Mouse (Mus musculus) stomach, embryonic 16.5 days (tissue): Measurements from ENCODE around the gene T. TPM values are rescaled to one million over a fixed set of nuclear protein-coding genes. Genes with fewer than 3 reads are reported as not detected.
"Not testable (repeated sequence)": the region's sequence is repeated elsewhere in the genome, so short reads cannot be mapped to it uniquely, and the experiment has no call there.

Experiments
- ATAC-seq: fragments of 200-750 bp; cut with Nextera tagmentation; 2 replicates; pipeline ENCODE4 v1.8.0; 2017; ENCODE audit warnings: moderate number of reproducible peaks, moderate TSS enrichment; ENCODE audit not compliant: insufficient read depth, low FRiP score
- H3K27ac ChIP-seq: fragments of 300-500 bp; sonication (generic); 2 replicates; pipeline ENCODE4 v1.5.1; 2014; ENCODE audit warnings: low read length
- H3K27me3 ChIP-seq: fragments of 300-500 bp; sonication (generic); 2 replicates; pipeline ENCODE4 v1.6.1; 2014; ENCODE audit warnings: low read length, control low read depth, mixed read lengths; ENCODE audit not compliant: control insufficient read depth, insufficient read depth
- H3K36me3 ChIP-seq: fragments of 300-500 bp; sonication (generic); 2 replicates; pipeline ENCODE4 v1.6.1; 2014; ENCODE audit warnings: low read length; ENCODE audit not compliant: control insufficient read depth, insufficient read depth
- H3K4me1 ChIP-seq: fragments of 300-500 bp; sonication (generic); 2 replicates; pipeline ENCODE4 v1.6.1; 2014; ENCODE audit warnings: low read length, control low read depth, mixed read lengths; ENCODE audit not compliant: control insufficient read depth, insufficient read depth
- H3K4me2 ChIP-seq: fragments of 300-500 bp; sonication (generic); 2 replicates; pipeline ENCODE4 v1.6.1; 2014; ENCODE audit warnings: low read depth, low read length, mixed read lengths
- H3K4me3 ChIP-seq: fragments of 300-500 bp; sonication (generic); replicated peaks from 2 replicates; pipeline ENCODE4 v1.5.1; 2014; ENCODE audit warnings: mild to moderate bottlenecking, low read length
- H3K9ac ChIP-seq: fragments of 300-500 bp; sonication (generic); 2 replicates; pipeline ENCODE4 v1.6.1; 2014; ENCODE audit warnings: low read length
- H3K9me3 ChIP-seq: fragments of 300-500 bp; sonication (generic); replicated peaks from 2 replicates; pipeline ENCODE4 v1.6.1; 2016; ENCODE audit warnings: low read length, control low read depth; ENCODE audit not compliant: control insufficient read depth
- WGBS: fragments of 180-500 bp; shearing (Covaris S2); extraction: QIAGEN DNeasy Blood & Tissue Kit; methylation state at CpG from one replicate; pipeline ENCODE4 v1.1.7; 2014; 5-methylcytosine and 5-hydroxymethylcytosine counted together
- polyA plus RNA-seq: library from polyadenylated mRNA; unstranded; fragments of >200 nt; fragmentation: Nextera tagmentation; extraction: Ambion mirVana; gene quantifications from 2 replicates; pipeline ENCODE4 v1.2.1, GENCODE M21; 2015

The T gene
- polyA plus RNA-seq, result 0.22 and 1.1 TPM in 2 replicates

DNA sequence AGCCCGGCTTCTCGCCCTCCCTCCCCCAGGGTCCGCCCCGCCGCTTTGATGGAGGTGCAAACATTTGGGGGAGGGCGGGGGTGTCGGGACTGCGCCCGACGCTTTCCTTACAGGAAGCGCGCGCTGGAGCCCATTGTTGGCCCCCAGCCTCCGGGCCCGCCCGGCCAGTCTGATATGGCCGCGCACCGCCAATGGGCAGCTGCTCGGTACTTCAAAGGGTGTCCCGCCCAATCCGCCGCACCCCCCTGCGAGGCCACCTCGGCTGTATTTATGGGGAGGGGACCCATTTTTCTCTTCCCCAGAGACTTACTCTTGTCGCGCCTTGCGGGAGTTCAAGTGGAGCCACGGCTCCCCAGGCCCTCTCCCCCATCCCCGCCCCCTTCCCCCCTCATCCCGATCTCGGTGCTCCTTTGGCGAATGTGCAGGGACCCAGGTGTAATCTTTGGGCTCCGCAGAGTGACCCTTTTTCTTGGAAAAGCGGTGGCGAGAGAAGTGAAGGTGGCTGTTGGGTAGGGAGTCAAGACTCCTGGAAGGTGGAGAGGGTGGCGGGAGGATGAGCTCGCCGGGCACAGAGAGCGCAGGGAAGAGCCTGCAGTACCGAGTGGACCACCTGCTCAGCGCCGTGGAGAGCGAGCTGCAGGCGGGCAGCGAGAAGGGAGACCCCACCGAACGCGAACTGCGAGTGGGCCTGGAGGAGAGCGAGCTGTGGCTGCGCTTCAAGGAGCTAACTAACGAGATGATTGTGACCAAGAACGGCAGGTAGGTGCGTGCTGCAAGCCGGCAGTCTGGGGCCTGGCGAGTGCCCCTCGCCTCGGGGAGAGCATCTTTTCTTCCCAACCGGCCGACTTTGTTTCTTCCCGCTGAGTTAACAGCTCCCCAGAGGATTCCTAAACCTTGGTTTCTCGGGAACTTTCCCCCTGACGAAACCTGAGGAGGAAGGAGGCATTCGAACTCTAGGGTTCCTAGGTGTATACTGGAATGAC lies at the start of gene T:
Gene T (plus strand): TSS at position 446 of the 983 bp plus-strand sequence.
- Histone ChIP-seq H3K4me2 (peak within 1 kb of the TSS; percentile 43), H3K9me3 (no peaks in the 10 kb centered on the region), H3K4me1 (no peaks in the 10 kb centered on the region; the same call in 1 of the 2 replicates), H3K27ac (no peak within 1 kb of the TSS), H3K4me3 (peak within 1 kb of the TSS; percentile 27), H3K9ac (no peak within 1 kb of the TSS), H3K36me3 (no peaks in the 10 kb centered on the region), H3K27me3 (peaks cover 82% of the 10 kb centered on the region)
- WGBS, result under 1% methylated on average over 65 of the region's 65 CpGs
- no peak for ATAC-seq

DNA sequence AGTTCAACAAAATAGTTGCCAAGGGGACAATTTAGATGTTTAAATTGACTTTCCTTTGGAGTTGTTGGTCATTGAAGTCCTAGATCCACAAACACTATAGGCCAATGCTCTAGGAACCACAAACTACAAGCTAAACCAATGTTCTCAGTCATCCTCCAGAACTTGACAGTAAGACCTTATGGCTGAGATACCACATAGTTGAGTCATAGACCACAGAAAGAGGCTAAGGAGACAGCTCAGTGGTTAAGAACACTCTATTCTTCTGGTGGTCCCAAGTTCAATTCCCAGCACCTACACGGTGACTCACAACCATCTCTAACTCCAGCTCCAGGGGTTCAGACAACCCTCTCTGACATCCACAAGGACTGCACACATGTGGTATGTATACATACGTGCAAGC lies 48.8 kb upstream of the T start:
- Histone ChIP-seq H3K4me3 (no peak overlapping the region), H3K36me3 (no peaks in the 10 kb centered on the region), H3K27ac (no peak overlapping the region), H3K9me3 (no peaks in the 10 kb centered on the region), H3K9ac (no peak overlapping the region), H3K27me3 (peaks cover 24% of the 10 kb centered on the region), H3K4me1 (no peaks in the 10 kb centered on the region), H3K4me2 (no peak overlapping the region)
- WGBS, result 95% methylated on average over 2 of the region's 2 CpGs
- ATAC-seq, result no peak

DNA sequence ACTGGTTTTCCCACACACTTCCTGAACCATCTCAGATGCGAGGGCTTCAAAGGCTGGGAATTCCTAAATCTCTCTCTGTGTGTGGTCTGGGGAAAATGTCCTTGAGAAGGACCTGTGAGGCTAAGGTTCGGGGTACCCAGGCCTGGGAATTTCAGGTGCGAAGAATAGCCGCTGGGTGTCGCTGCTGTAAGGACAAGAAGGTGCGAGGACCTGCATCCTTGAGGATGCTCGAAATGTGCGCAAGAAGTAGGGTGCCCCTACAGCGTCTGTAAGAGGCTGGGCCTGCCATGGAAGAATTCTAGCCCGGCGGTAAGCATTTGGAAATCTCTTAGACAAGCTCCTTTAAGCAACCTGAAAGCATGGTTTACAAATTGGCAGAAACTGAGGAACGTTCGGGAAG lies 45.8 kb upstream of the T start:
- H3K36me3 ChIP-seq, result no peaks in the 10 kb centered on the region
- H3K4me2 ChIP-seq, result no peak overlapping the region
- no peak overlapping the region for H3K9ac ChIP-seq
- WGBS, result 2% methylated on average over 13 of the region's 13 CpGs
- H3K27ac ChIP-seq, result no peak overlapping the region
- no peak overlapping the region for H3K4me3 ChIP-seq
- peaks cover 25% of the 10 kb centered on the region for H3K27me3 ChIP-seq
- ATAC-seq, result 0 out of 2 replicates have a peak, but pooled peaks have one; percentile 29
- H3K4me1 ChIP-seq, result no peaks in the 10 kb centered on the region
- H3K9me3 ChIP-seq, result no peaks in the 10 kb centered on the region

DNA sequence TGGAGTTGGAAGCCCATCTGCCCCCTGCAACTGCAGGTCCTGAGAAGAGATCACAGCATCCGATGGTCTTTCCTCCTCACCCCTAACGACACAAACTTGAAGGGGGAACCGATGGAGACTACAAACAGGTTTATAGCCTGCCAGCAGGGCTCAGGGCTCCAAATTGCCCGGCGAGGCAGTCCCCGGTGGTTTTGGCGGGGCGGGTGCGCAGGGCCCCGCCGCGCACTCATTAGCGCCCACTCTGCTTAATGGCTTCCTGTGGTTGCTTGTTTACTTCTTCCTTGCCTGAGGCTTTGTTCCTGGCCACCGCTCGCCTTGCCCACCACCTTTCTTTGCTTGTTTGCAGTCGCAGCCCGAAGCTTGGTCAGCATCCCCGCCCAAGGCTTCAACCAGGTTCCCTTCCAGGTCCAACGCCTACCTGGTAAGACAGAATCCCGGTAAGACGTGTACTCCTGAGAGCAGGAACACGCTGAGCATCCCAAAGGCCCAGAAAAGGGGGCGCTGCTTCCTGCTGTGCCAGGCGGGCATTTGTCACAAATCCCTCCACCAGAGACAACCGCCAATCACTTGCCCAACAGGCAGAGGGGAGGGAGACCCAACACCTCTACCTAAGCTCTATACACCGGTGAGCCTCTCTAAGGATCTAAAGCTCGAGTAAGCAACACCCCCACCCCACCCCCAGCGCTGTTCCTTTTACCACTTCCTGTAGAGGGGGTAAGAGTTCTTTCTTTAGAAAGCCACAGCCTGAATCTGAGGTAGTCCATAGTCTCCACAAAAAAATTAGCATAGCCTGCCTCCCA lies 45.0 kb upstream of the T start:
- no peaks in the 10 kb centered on the region for H3K9me3 ChIP-seq
- peak overlapping the region; percentile 20; the same call in 1 of the 2 replicates for H3K4me2 ChIP-seq
- no peak overlapping the region for H3K27ac ChIP-seq
- no peaks in the 10 kb centered on the region for H3K36me3 ChIP-seq
- ATAC-seq, result no peak
- H3K4me1 ChIP-seq, result no peaks in the 10 kb centered on the region
- H3K27me3 ChIP-seq, result peaks cover 25% of the 10 kb centered on the region
- H3K4me3 ChIP-seq, result 0 out of 2 replicates have a peak overlapping the region, but pooled peaks have one; percentile 9
- H3K9ac ChIP-seq, result no peak overlapping the region
- WGBS, result 2% methylated on average over 28 of the region's 28 CpGs

DNA sequence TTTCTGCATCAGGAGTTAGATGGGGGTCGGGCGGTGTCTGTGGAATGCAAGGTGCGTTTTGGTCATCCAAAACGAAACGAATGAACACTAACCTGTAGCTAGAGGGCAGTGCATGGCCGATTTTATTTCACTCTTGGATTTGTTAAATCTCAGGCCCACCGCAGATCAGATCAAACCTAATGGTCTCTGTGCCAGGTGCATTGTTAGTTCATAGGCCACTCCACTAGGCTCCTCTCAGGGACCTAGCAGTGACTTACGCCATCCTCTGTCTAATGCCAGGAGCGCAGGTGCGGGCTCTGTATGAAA lies 44.5 kb upstream of the T start:
- Histone ChIP-seq H3K4me3 (0 out of 2 replicates have a peak overlapping the region, but pooled peaks have one; percentile 1), H3K27ac (no peak overlapping the region), H3K9me3 (no peaks in the 10 kb centered on the region), H3K9ac (no peak overlapping the region), H3K4me2 (no peak overlapping the region), H3K36me3 (no peaks in the 10 kb centered on the region), H3K27me3 (peaks cover 25% of the 10 kb centered on the region), H3K4me1 (no peaks in the 10 kb centered on the region)
- ATAC-seq, result no peak
- 6% methylated on average over 10 of the region's 10 CpGs for WGBS

DNA sequence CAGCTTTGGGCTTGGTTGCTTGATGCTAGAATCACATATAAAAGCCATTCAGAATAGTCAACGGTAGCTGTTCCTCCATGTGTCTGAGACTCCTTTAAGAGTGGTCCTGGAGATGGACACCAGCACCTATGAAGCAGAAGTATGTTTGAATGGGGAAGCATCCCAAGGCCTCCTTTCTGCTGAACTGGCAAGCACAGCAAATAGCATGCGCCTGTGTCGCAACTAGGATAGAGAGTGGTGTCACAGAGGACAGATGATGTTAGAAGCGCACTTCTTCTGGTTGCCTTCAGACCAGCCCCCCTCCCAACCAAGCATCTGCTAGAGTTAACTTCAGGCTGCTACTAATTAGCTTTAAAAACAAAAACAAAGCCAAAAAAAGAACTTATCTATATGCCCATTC lies 43.7 kb upstream of the T start:
- Histone ChIP-seq H3K27me3 (peaks cover 25% of the 10 kb centered on the region), H3K9me3 (no peaks in the 10 kb centered on the region), H3K4me2 (no peak overlapping the region), H3K36me3 (no peaks in the 10 kb centered on the region), H3K4me3 (no peak overlapping the region), H3K4me1 (no peaks in the 10 kb centered on the region), H3K9ac (no peak overlapping the region), H3K27ac (no peak overlapping the region)
- ATAC-seq, result no peak
- 70% methylated on average over 4 of the region's 4 CpGs for WGBS

DNA sequence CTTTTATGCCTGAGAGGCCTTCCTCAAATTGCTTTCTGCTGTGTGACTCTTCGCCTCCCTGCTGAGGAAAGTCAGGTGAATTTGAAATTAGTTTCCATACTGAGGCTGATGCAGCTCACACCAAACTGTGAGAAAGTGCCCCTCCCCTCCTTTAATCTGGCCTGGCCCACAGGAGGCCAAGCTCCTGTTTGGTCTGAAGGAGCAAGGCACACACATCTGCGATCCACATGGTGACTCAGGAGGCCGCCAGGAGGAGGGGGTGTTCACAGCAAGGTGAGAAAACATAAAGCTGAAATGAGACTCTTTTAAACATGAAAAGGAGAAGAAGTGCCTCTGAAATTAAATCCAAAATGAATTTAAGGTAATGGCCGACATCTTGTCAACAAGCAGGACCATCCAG lies 37.9 kb upstream of the T start:
- no peak overlapping the region for H3K9ac ChIP-seq
- ATAC-seq, result no peak
- H3K4me2 ChIP-seq, result no peak overlapping the region
- H3K36me3 ChIP-seq, result no peaks in the 10 kb centered on the region
- H3K4me3 ChIP-seq, result no peak overlapping the region
- no peaks in the 10 kb centered on the region for H3K4me1 ChIP-seq
- H3K9me3 ChIP-seq, result no peaks in the 10 kb centered on the region
- no peaks in the 10 kb centered on the region; the same call in 1 of the 2 replicates for H3K27me3 ChIP-seq
- H3K27ac ChIP-seq, result no peak overlapping the region
- WGBS, result 58% methylated on average over 4 of the region's 4 CpGs

DNA sequence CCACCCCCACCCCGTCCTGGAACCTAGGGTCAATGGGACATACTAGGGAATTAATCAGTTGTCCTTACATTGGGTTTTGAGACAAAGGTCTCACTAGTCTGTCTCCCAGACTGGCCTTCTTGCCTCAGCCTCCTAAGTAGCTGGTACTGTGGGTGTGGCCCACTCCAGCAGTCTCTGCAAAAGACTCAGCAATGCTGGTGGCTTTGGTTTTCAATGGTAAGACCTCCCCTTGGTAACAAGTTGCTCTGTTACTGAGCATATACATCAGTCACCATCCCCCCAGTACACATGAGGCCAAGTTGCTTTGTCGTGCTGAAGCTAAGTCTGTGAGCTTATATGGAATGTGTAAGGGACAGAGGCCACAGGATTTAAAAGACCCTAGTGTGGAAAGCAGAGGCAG lies 36.3 kb upstream of the T start:
- Histone ChIP-seq H3K27ac (no peak overlapping the region), H3K36me3 (no peaks in the 10 kb centered on the region), H3K27me3 (no peaks in the 10 kb centered on the region), H3K4me3 (no peak overlapping the region), H3K4me2 (no peak overlapping the region), H3K4me1 (no peaks in the 10 kb centered on the region), H3K9ac (no peak overlapping the region), H3K9me3 (no peaks in the 10 kb centered on the region)
- no peak for ATAC-seq
- 68% methylated on average over 2 of the region's 2 CpGs for WGBS

DNA sequence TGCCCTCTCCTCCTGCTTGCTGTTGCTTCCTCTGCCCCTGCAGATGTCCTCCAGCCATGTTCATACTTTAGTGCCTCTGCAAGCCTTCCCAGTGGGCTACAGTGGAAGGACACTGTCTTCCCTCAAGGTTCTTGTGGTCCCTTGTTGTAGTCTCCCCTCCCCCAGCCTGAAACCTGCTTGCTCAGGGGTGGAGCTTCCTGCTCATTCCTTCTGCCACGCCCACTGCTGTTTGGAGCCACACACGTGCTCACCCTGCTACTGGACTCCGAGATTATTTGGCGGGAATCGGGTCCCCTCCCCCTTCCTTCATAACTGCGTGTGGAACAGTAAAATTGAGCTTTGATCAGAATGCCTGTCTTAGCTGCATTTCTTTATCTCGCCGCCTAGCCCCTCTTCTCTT lies 30.3 kb upstream of the T start:
- not testable (repeated sequence) for H3K4me2 ChIP-seq, H3K4me3 ChIP-seq, H3K4me1 ChIP-seq, H3K36me3 ChIP-seq, H3K27ac ChIP-seq, H3K27me3 ChIP-seq, H3K9ac ChIP-seq, ATAC-seq, H3K9me3 ChIP-seq
- WGBS, result 41% methylated on average over 7 of the region's 8 CpGs
